Comparison of ENCODE assay signal across 16 mouse cellular contexts in the genomic region with DNA sequence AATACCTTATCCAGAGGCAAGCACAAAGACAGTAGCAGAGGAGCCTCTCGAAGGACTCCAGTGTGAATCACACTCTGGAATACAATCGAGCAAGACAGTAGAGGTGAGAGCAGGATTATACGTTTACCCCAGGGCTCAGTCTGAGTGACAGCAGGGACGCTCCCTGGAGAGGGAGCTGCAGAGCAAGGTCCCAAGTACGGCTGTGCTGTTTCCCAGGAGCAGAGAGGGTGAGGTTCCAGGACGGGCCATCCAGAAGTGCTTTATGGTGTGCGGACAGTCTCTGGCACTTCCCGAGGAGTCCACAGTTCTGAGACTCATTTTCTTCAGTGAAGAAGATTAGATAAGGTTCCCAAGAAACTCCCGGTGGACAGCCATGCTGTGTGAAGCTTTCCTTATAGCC. TPM values are rescaled to one million over a fixed set of nuclear protein-coding genes. Genes with fewer than 3 reads are reported as not detected.
A peak's percentile ranks its signal among the peaks of the same experiment; 100 is the strongest.
DNase-seq lines count a peak whose midpoint lies in the region; ATAC-seq lines count a peak whose summit lies in the region.
"Had no signal": no experiment of that assay in that cellular context is flagged by ENCODE, and none has a peak within 500 bp of the region (broad histone marks: within the 10 kb centered on the region; RNA-seq: fewer than 3 reads in every experiment).

No protein-coding gene starts in this region.

- 31% methylated on average over 9 of the region's 9 CpGs for WGBS in heart, embryonic 10.5 days
- 59% methylated on average over 9 of the region's 9 CpGs for WGBS in hindbrain, embryonic 13.5 days
- WGBS in hindbrain, embryonic 12.5 days, result 62% methylated on average over 9 of the region's 9 CpGs
- 42% methylated on average over 9 of the region's 9 CpGs for WGBS in intestine, embryonic 14.5 days
- 52% methylated on average over 9 of the region's 9 CpGs for WGBS in stomach, embryonic 16.5 days

- H3K9ac ChIP-seq in hindbrain, embryonic 13.5 days, result 0 out of 2 replicates have a peak overlapping the region, but pooled peaks have one; percentile 46
- no peak overlapping the region for H3K9ac ChIP-seq in hindbrain, embryonic 12.5 days
- no peak overlapping the region for H3K9ac ChIP-seq in intestine, embryonic 14.5 days (ENCODE audit: low read length)
- H3K9ac ChIP-seq in stomach, embryonic 16.5 days (ENCODE audit: low read length), result no peak overlapping the region
- H3K9ac ChIP-seq: forebrain, embryonic 13.5 days; kidney, embryonic 15.5 days had no signal

- no peak overlapping the region for H3K4me3 ChIP-seq in heart, embryonic 10.5 days
- no peak overlapping the region for H3K4me3 ChIP-seq in hindbrain, embryonic 13.5 days
- H3K4me3 ChIP-seq in hindbrain, embryonic 12.5 days, result no peak overlapping the region
- H3K4me3 ChIP-seq in intestine, embryonic 14.5 days (ENCODE audit: low read depth, low read length), result no peak overlapping the region
- no peak overlapping the region for H3K4me3 ChIP-seq in stomach, embryonic 16.5 days (replicated peaks; ENCODE audit: low read length)
- H3K4me3 ChIP-seq: embryonic facial prominence, embryonic 10.5 days; forebrain, embryonic 13.5 days; kidney, embryonic 15.5 days had no signal

- H3K27ac ChIP-seq in heart, embryonic 10.5 days, result peak overlapping the region; percentile 73
- no peak overlapping the region; the same call in 1 of the 2 replicates for H3K27ac ChIP-seq in hindbrain, embryonic 13.5 days
- H3K27ac ChIP-seq in hindbrain, embryonic 12.5 days, result no peak overlapping the region
- 0 out of 2 replicates have a peak overlapping the region, but pooled peaks have one; percentile 39 for H3K27ac ChIP-seq in intestine, embryonic 14.5 days (ENCODE audit: low read depth)
- H3K27ac ChIP-seq in stomach, embryonic 16.5 days (ENCODE audit: low read length), result peak overlapping the region; percentile 71; the same call in 1 of the 2 replicates
- H3K27ac ChIP-seq: embryonic facial prominence, embryonic 10.5 days; forebrain, embryonic 13.5 days; kidney, embryonic 15.5 days had no signal

- no peak for ATAC-seq in hindbrain, embryonic 13.5 days (ENCODE audit: low FRiP score)
- ATAC-seq in hindbrain, embryonic 12.5 days (ENCODE audit: low FRiP score), result no peak
- no peak for ATAC-seq in intestine, embryonic 14.5 days (replicated peaks; ENCODE audit: low FRiP score, low TSS enrichment, low read depth)
- ATAC-seq in stomach, embryonic 16.5 days (ENCODE audit: insufficient read depth, low FRiP score), result peak; percentile 45; the same call in 1 of the 2 replicates
- no peak for ATAC-seq in megakaryocyte progenitor cell, adult 5-6 weeks (replicated peaks; ENCODE audit: poor library complexity)
- ATAC-seq: forebrain, embryonic 13.5 days; midbrain, embryonic 16.5 days had no signal

- no peak overlapping the region for H3K4me2 ChIP-seq in hindbrain, embryonic 13.5 days
- no peak overlapping the region for H3K4me2 ChIP-seq in hindbrain, embryonic 12.5 days (replicated peaks)
- no peak overlapping the region for H3K4me2 ChIP-seq in intestine, embryonic 14.5 days (ENCODE audit: low read length)
- H3K4me2 ChIP-seq in stomach, embryonic 16.5 days (ENCODE audit: low read depth, low read length), result no peak overlapping the region
- H3K4me2 ChIP-seq: forebrain, embryonic 13.5 days; kidney, embryonic 15.5 days had no signal

- peaks cover 31% of the 10 kb centered on the region for H3K36me3 ChIP-seq in heart, embryonic 10.5 days
- H3K36me3 ChIP-seq in hindbrain, embryonic 13.5 days, result peaks cover 14% of the 10 kb centered on the region
- H3K36me3 ChIP-seq in hindbrain, embryonic 12.5 days, result no peaks in the 10 kb centered on the region
- H3K36me3 ChIP-seq in intestine, embryonic 14.5 days (ENCODE audit: control insufficient read depth, insufficient read depth, low read length), result 0 out of 2 replicates have a peak, but pooled peaks cover 9% of the 10 kb centered on the region
- H3K36me3 ChIP-seq in stomach, embryonic 16.5 days (ENCODE audit: control insufficient read depth, insufficient read depth, low read length), result peaks cover 6% of the 10 kb centered on the region; the same call in 1 of the 2 replicates

- H3K27me3 ChIP-seq in heart, embryonic 10.5 days (ENCODE audit: insufficient read depth, poor library complexity, severe bottlenecking), result no peaks in the 10 kb centered on the region
- no peaks in the 10 kb centered on the region for H3K27me3 ChIP-seq in hindbrain, embryonic 13.5 days
- peaks cover 3% of the 10 kb centered on the region; the same call in 1 of the 2 replicates for H3K27me3 ChIP-seq in hindbrain, embryonic 12.5 days
- H3K27me3 ChIP-seq in intestine, embryonic 14.5 days (replicated peaks; ENCODE audit: control insufficient read depth, insufficient read depth, low read length), result no peaks in the 10 kb centered on the region
- no peaks in the 10 kb centered on the region for H3K27me3 ChIP-seq in stomach, embryonic 16.5 days (ENCODE audit: control insufficient read depth, insufficient read depth, low read length)
- H3K27me3 ChIP-seq: forebrain, embryonic 13.5 days; kidney, embryonic 15.5 days had no signal

- no peaks in the 10 kb centered on the region for H3K9me3 ChIP-seq in heart, embryonic 10.5 days
- no peaks in the 10 kb centered on the region for H3K9me3 ChIP-seq in hindbrain, embryonic 13.5 days
- H3K9me3 ChIP-seq in hindbrain, embryonic 12.5 days (replicated peaks), result no peaks in the 10 kb centered on the region
- no peaks in the 10 kb centered on the region for H3K9me3 ChIP-seq in intestine, embryonic 14.5 days (ENCODE audit: control insufficient read depth, low read length)
- H3K9me3 ChIP-seq in stomach, embryonic 16.5 days (replicated peaks; ENCODE audit: control insufficient read depth, low read length), result no peaks in the 10 kb centered on the region
- H3K9me3 ChIP-seq: embryonic facial prominence, embryonic 10.5 days; forebrain, embryonic 13.5 days; kidney, embryonic 15.5 days had no signal

- peaks cover 72% of the 10 kb centered on the region for H3K4me1 ChIP-seq in heart, embryonic 10.5 days
- H3K4me1 ChIP-seq in hindbrain, embryonic 13.5 days (replicated peaks), result peaks cover 41% of the 10 kb centered on the region
- H3K4me1 ChIP-seq in hindbrain, embryonic 12.5 days, result peaks cover 33% of the 10 kb centered on the region
- H3K4me1 ChIP-seq in intestine, embryonic 14.5 days (replicated peaks; ENCODE audit: control insufficient read depth, insufficient read depth, low read length), result peaks cover 26% of the 10 kb centered on the region
- peaks cover 42% of the 10 kb centered on the region for H3K4me1 ChIP-seq in stomach, embryonic 16.5 days (ENCODE audit: control insufficient read depth, insufficient read depth, low read length)

- no peak for DNase-seq in heart, embryonic 10.5 days (ENCODE audit: low spot score)
- DNase-seq in heart, adult 9 months (ENCODE audit: low spot score in 2 of 2), result no peak
- no peak for DNase-seq in intestine, embryonic 14.5 days (ENCODE audit: low spot score)
- DNase-seq: adrenal gland, postnatal 10 days; cerebellum, adult 11 months; cerebellum, postnatal 36 days; lung, postnatal 14 days; thymus, postnatal 25 days had no signal

RNA-seq across cellular contexts. Expression of a gene that starts 5.2 kb away (rescaled TPM):
- 53.7 and 85.6 TPM in 2 replicates for polyA plus RNA-seq in heart, embryonic 10.5 days (2016; fragmentation: Nextera tagmentation; extraction: Ambion mirVana)
- 72.1 and 73.0 TPM in 2 replicates for polyA plus RNA-seq in hindbrain, embryonic 13.5 days (2015; fragmentation: Nextera tagmentation; extraction: Ambion mirVana)
- polyA plus RNA-seq in hindbrain, embryonic 12.5 days (2016; fragmentation: Nextera tagmentation; extraction: Ambion mirVana), result 47.1 and 48.6 TPM in 2 replicates
- polyA plus RNA-seq in intestine, embryonic 14.5 days (2014; fragmentation: Nextera tagmentation; extraction: Ambion mirVana), result 65.3 and 68.4 TPM in 2 replicates
- polyA plus RNA-seq in stomach, embryonic 16.5 days (2015; fragmentation: Nextera tagmentation; extraction: Ambion mirVana), result 53.7 and 58.0 TPM in 2 replicates
- 17.4 and 20.3 TPM in 2 replicates for total RNA-seq in megakaryocyte progenitor cell, adult 5-6 weeks (2015)
- total RNA-seq in megakaryocyte progenitor cell, adult 5-6 weeks (2017), result 14.1 and 16.0 TPM in 2 replicates

RNA-seq across cellular contexts. Expression of a gene that starts 45.5 kb away (rescaled TPM):
- 44.7 and 56.1 TPM in 2 replicates for polyA plus RNA-seq in heart, embryonic 10.5 days (2016; fragmentation: Nextera tagmentation; extraction: Ambion mirVana)
- polyA plus RNA-seq in hindbrain, embryonic 13.5 days (2015; fragmentation: Nextera tagmentation; extraction: Ambion mirVana), result 69.1 and 69.5 TPM in 2 replicates
- 46.6 and 48.7 TPM in 2 replicates for polyA plus RNA-seq in hindbrain, embryonic 12.5 days (2016; fragmentation: Nextera tagmentation; extraction: Ambion mirVana)
- polyA plus RNA-seq in intestine, embryonic 14.5 days (2014; fragmentation: Nextera tagmentation; extraction: Ambion mirVana), result 29.1 and 31.1 TPM in 2 replicates
- 48.7 and 62.2 TPM in 2 replicates for polyA plus RNA-seq in stomach, embryonic 16.5 days (2015; fragmentation: Nextera tagmentation; extraction: Ambion mirVana)
- total RNA-seq in megakaryocyte progenitor cell, adult 5-6 weeks (2015), result 51.9 and 59.3 TPM in 2 replicates
- total RNA-seq in megakaryocyte progenitor cell, adult 5-6 weeks (2017), result 42.9 and 44.3 TPM in 2 replicates

Comparison
In these comparisons a context has a peak if more than half of its experiments do, and no peak if none do; other contexts are left out.
1. H3K27ac ChIP-seq: peak in heart, embryonic 10.5 days (single experiment), intestine, embryonic 14.5 days (single experiment) and stomach, embryonic 16.5 days (single experiment); none in hindbrain, embryonic 13.5 days (single experiment) and hindbrain, embryonic 12.5 days (single experiment).